Mouse (Mus musculus) kidney, embryonic 14.5 days (tissue): ENCODE measurements around the gene Zdhhc19. TPM values are rescaled to one million over a fixed set of nuclear protein-coding genes. Genes with fewer than 3 reads are reported as not detected.
A peak's percentile ranks its signal among the peaks of the same experiment; 100 is the strongest.

Source experiments
- ATAC-seq: fragments of 200-750 bp; cut with Nextera tagmentation; 2 replicates; pipeline ENCODE4 v1.8.0; 2017; ENCODE audit warnings: moderate number of reproducible peaks, mild to moderate bottlenecking, moderate TSS enrichment, moderate library complexity; ENCODE audit not compliant: low FRiP score, low TSS enrichment
- H3K27ac ChIP-seq: fragments of 300-500 bp; sonication (generic); 2 replicates; pipeline ENCODE4 v1.5.1; 2014; ENCODE audit warnings: low read depth, mild to moderate bottlenecking, low read length, moderate library complexity, mixed read lengths
- H3K27me3 ChIP-seq: fragments of 300-500 bp; sonication (generic); 2 replicates; pipeline ENCODE4 v1.6.1; 2014; ENCODE audit warnings: mild to moderate bottlenecking, low read length; ENCODE audit not compliant: control insufficient read depth, insufficient read depth
- H3K36me3 ChIP-seq: fragments of 300-500 bp; sonication (generic); 2 replicates; pipeline ENCODE4 v1.6.1; 2014; ENCODE audit warnings: low read length, mixed read lengths; ENCODE audit not compliant: control insufficient read depth, insufficient read depth
- H3K4me1 ChIP-seq: fragments of 300-500 bp; sonication (generic); 2 replicates; pipeline ENCODE4 v1.6.1; 2014; ENCODE audit warnings: low read length, mixed read lengths; ENCODE audit not compliant: control insufficient read depth, insufficient read depth
- H3K4me2 ChIP-seq: fragments of 300-500 bp; sonication (generic); replicated peaks from 2 replicates; pipeline ENCODE4 v1.6.1; 2014; ENCODE audit warnings: low read depth, mild to moderate bottlenecking, low read length
- H3K4me3 ChIP-seq: fragments of 300-500 bp; sonication (generic); 2 replicates; pipeline ENCODE4 v1.5.1; 2014; ENCODE audit warnings: mild to moderate bottlenecking, low read length
- H3K9ac ChIP-seq: fragments of 300-500 bp; sonication (generic); 2 replicates; pipeline ENCODE4 v1.6.1; 2014; ENCODE audit warnings: low read depth, mild to moderate bottlenecking, low read length, moderate library complexity
- H3K9me3 ChIP-seq: fragments of 300-500 bp; sonication (generic); 2 replicates; pipeline ENCODE4 v1.6.1; 2016; ENCODE audit warnings: low read length; ENCODE audit not compliant: control insufficient read depth
- WGBS: fragments of 180-500 bp; shearing (Covaris S2); extraction: QIAGEN DNeasy Blood & Tissue Kit; methylation state at CpG from one replicate; pipeline ENCODE4 v1.1.7; 2014; 5-methylcytosine and 5-hydroxymethylcytosine counted together
- polyA plus RNA-seq: library from polyadenylated mRNA; unstranded; fragments of >200 nt; fragmentation: Nextera tagmentation; extraction: Ambion mirVana; gene quantifications from 2 replicates; pipeline ENCODE4 v1.2.1, GENCODE M21; 2014

Zdhhc19 gene
- polyA plus RNA-seq, 1 experiment from 2014 or later = not detected

DNA sequence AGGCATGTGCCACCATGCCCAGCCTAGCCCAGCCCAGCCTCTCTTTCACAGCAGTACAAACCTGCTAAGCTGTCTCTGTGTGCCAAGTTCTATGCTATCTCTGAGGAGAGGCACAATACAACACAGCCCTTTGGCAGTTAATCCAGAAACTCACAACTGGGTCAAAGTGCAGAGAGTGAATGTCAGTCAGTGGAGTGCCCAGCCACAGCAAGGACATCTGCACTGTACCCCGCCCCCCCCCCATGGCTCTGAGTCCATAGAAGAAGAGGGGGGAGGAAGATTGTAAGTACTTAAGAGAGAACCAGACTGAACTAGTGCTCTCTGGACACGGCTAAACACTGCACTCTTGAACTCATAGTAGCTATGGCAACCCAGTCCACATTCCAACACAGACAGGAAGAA, 55.3 kb downstream of the Zdhhc19 start:
- WGBS = 61% methylated on average over 2 of the region's 2 CpGs
- no peaks in the 10 kb centered on the region for H3K4me1 ChIP-seq
- H3K9me3 ChIP-seq = peaks cover 4% of the 10 kb centered on the region; the same call in 1 of the 2 replicates
- H3K9ac ChIP-seq = no peak overlapping the region
- H3K4me2 ChIP-seq = no peak overlapping the region
- H3K27ac ChIP-seq = no peak overlapping the region
- peak; percentile 55; the same call in 1 of the 2 replicates for ATAC-seq
- H3K4me3 ChIP-seq = no peak overlapping the region
- H3K36me3 ChIP-seq = no peaks in the 10 kb centered on the region
- no peaks in the 10 kb centered on the region for H3K27me3 ChIP-seq

DNA sequence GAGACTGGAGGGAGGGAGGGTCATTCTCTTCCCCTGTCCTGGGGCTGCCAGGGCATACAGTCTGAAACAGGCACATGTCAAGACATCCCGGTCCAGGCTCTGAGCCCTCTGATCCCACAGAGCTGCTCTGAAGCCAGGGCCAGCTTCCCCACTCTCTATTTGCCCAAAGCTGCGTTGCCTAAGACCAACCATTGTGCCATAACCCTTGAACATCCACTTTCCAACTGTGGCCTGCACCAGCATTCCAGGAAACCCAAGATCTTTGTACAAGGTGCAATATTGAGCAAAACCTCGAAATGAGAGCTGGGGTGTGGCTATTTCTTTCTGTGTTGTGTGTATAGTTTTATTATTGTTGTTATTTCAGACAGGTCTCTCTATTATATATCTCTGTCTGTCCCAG, 59.5 kb downstream of the Zdhhc19 start:
- Histone ChIP-seq H3K9ac (no peak overlapping the region), H3K36me3 (no peaks in the 10 kb centered on the region), H3K27me3 (no peaks in the 10 kb centered on the region), H3K4me2 (no peak overlapping the region), H3K4me1 (no peaks in the 10 kb centered on the region), H3K4me3 (no peak overlapping the region), H3K9me3 (peaks cover 4% of the 10 kb centered on the region; the same call in 1 of the 2 replicates), H3K27ac (no peak overlapping the region)
- WGBS = 76% methylated on average over 3 of the region's 3 CpGs
- ATAC-seq = no peak

DNA sequence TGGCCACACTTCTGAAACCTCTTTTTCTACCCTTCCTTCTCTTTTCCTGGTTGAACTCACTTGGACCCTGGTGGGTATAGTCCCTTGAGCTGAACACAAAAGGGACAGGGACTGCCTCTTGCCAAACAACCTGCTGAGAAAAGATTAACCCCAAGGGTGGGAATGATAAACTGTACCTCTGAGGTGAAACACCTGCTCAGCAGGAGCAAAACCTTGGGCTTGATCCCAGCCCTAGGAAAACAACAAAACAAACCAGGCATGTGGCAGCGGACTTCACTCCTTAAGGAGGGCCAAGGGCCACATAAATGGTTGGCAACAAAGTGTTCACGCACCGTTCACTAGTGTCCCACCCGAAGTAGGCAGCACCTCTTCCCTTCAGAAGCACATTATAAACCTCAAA, 63.4 kb downstream of the Zdhhc19 start:
- no peak overlapping the region for H3K4me3 ChIP-seq
- 69% methylated on average over 4 of the region's 4 CpGs for WGBS
- H3K9me3 ChIP-seq = no peaks in the 10 kb centered on the region
- no peaks in the 10 kb centered on the region for H3K36me3 ChIP-seq
- no peak overlapping the region for H3K4me2 ChIP-seq
- no peak overlapping the region for H3K27ac ChIP-seq
- no peaks in the 10 kb centered on the region for H3K4me1 ChIP-seq
- no peak overlapping the region for H3K9ac ChIP-seq
- ATAC-seq = no peak
- H3K27me3 ChIP-seq = no peaks in the 10 kb centered on the region

DNA sequence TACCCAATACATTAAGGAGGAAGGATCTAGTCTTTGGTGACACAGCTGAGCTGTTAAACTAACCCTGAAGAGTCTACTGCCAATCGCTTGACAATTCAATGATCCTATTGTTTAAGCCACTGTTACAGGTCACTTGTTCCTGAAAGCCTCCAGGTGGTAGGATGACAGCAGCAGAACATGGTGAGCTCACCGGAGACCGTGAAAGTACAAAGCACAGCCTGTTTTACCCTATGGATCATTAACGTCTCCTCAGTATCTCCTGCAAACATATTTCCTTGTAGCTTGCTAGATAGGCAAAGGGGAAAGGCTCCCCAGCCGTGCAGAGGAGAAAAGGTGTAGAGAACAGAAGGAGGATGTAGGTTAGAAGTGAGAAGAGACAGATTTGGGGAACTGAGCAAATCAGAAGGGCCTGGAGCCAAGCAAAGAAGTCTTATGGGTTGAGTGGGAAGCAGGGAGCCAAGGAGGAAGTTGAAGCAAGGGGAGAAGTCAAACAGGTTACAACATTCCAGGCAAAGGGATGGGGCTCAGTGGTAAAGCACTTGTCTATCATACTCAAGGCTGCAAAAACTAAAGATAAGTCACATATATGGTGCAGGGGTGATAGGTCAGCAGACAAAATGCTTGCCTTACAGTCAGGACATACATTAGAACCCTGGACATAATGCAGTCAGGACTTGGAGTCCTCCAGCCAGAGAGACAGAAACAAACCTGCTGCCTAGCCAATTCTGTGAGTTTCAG, 67.2 kb downstream of the Zdhhc19 start:
- H3K4me2 ChIP-seq = no peak overlapping the region
- 51% methylated on average over 5 of the region's 5 CpGs for WGBS
- no peaks in the 10 kb centered on the region for H3K36me3 ChIP-seq
- no peak overlapping the region for H3K27ac ChIP-seq
- H3K27me3 ChIP-seq = no peaks in the 10 kb centered on the region
- no peak for ATAC-seq
- H3K4me1 ChIP-seq = no peaks in the 10 kb centered on the region
- H3K9ac ChIP-seq = no peak overlapping the region
- peaks cover 3% of the 10 kb centered on the region; the same call in 1 of the 2 replicates for H3K9me3 ChIP-seq
- H3K4me3 ChIP-seq = no peak overlapping the region

DNA sequence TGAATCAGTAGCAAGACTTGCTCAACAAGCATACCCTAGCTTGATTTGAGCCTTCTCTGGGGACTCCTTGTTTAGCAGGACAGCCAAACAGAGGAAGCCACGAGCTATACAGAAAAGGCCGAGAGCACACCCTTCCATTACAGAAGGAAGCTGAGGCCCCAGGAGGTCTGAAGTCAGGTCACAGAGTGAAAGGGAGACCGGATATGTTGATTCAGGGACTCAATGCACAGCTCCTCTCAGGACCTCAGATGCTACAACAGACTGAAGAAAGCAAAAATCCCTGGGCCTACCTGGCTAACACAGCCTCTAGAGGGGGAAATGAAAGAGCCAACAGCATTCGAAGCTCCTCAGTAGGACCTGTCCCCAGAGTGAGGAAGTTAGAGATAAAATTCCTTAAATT, 71.2 kb downstream of the Zdhhc19 start:
- H3K27me3 ChIP-seq = no peaks in the 10 kb centered on the region
- H3K9me3 ChIP-seq = peaks cover 3% of the 10 kb centered on the region; the same call in 1 of the 2 replicates
- no peak overlapping the region for H3K9ac ChIP-seq
- 64% methylated on average over 4 of the region's 4 CpGs for WGBS
- no peaks in the 10 kb centered on the region for H3K4me1 ChIP-seq
- H3K36me3 ChIP-seq = no peaks in the 10 kb centered on the region
- no peak overlapping the region for H3K27ac ChIP-seq
- H3K4me3 ChIP-seq = no peak overlapping the region
- H3K4me2 ChIP-seq = no peak overlapping the region
- no peak for ATAC-seq

DNA sequence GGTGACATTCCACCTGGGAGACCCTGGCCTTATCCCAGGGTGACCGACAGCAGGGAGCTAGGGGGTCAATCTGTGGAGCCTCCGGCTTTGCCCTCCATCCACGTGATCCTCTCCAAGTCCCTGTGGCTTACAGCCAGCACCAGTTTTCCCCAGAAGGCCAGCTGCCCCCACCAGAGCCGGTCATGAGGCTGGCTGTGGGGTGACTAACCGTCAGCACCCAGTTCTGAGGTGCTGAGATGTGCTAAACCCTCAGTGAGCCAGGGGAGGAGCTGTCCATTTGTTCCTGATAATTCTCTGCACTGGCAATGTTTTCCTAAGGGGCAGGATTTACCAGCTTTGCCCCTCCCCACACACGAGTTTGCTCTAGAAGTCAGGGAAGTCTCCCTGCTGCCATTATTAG, 72.3 kb downstream of the Zdhhc19 start:
- H3K27ac ChIP-seq = no peak overlapping the region
- peaks cover 3% of the 10 kb centered on the region; the same call in 1 of the 2 replicates for H3K9me3 ChIP-seq
- no peak overlapping the region for H3K9ac ChIP-seq
- no peak overlapping the region for H3K4me2 ChIP-seq
- H3K4me1 ChIP-seq = no peaks in the 10 kb centered on the region
- 56% methylated on average over 6 of the region's 6 CpGs for WGBS
- no peak for ATAC-seq
- H3K4me3 ChIP-seq = no peak overlapping the region
- no peaks in the 10 kb centered on the region for H3K27me3 ChIP-seq
- H3K36me3 ChIP-seq = no peaks in the 10 kb centered on the region

DNA sequence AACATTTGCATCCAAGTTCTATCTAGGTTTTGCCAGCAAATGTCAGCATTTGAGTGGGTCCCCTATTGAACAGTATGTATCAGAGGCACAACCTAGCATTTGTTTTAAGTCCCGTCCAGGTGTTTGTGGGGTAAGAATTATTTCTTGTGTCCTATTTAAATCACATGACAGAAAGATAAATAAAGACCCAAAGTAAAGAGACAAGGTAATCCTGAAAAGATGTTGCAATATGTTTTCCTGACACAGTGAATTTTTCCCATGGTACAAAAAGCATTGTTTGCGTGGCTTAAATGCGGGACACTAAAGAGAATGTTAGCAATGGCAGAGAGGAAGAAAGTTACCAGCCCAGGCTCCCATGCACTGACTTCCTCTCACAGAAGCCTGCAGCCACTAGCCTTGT, 74.0 kb downstream of the Zdhhc19 start:
- Histone ChIP-seq H3K27me3 (no peaks in the 10 kb centered on the region), H3K9me3 (no peaks in the 10 kb centered on the region), H3K36me3 (no peaks in the 10 kb centered on the region), H3K4me1 (no peaks in the 10 kb centered on the region), H3K4me2 (no peak overlapping the region), H3K4me3 (no peak overlapping the region), H3K9ac (no peak overlapping the region), H3K27ac (no peak overlapping the region)
- 87% methylated on average over 3 of the region's 3 CpGs for WGBS
- no peak for ATAC-seq

DNA sequence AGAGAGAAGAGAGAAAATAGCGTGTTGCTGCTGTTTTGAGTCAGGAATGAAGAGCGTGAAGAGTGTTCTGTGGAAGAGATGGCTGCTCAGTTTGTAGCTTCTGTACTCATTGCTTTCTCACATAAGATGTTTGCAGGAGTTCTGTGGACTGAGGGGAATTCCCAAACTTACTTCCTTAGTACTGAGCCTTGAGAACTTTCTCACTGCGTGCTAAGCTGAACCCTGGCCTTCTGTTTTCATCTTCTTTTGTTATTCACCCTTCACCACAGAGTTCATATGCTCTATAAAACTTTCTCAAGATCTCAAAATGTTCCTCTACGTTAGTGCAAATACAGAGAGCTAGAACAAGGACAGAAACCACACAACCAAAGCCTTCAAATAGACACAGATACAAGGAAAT, 76.5 kb downstream of the Zdhhc19 start:
- Histone ChIP-seq H3K27ac (no peak overlapping the region), H3K4me2 (no peak overlapping the region), H3K4me1 (no peaks in the 10 kb centered on the region), H3K36me3 (no peaks in the 10 kb centered on the region), H3K9ac (no peak overlapping the region), H3K27me3 (no peaks in the 10 kb centered on the region), H3K4me3 (no peak overlapping the region), H3K9me3 (no peaks in the 10 kb centered on the region)
- 77% methylated on average over 4 of the region's 4 CpGs for WGBS
- ATAC-seq = no peak

DNA sequence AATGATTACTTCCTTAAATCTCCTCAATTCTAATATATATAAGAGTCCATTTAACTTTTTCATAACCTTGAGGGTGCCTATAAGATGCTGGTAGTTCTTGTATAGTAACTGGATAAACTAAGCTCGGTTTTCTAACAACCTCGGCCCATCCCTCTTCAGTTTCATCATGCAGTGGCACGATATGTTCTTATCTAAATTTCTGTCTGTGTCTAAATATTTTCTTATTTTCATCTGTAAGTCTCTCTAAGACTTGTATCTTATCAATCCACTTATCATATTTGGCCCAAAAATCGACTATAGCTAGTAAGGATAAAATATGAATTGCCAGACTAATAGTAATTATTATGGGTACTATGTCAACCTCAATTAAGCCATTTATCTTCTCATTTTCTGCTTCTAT, 90.4 kb downstream of the Zdhhc19 start:
- Histone ChIP-seq H3K9ac (no peak overlapping the region), H3K4me2 (no peak overlapping the region), H3K27ac (no peak overlapping the region), H3K27me3 (no peaks in the 10 kb centered on the region), H3K9me3 (no peaks in the 10 kb centered on the region), H3K4me3 (no peak overlapping the region), H3K4me1 (no peaks in the 10 kb centered on the region), H3K36me3 (no peaks in the 10 kb centered on the region)
- 88% methylated on average over 4 of the region's 4 CpGs for WGBS
- ATAC-seq = no peak
